Mouse (Mus musculus) liver, adult 2 months (tissue): ENCODE results near the gene Slc5a5. TPM values are rescaled to one million over a fixed set of nuclear protein-coding genes. Genes with fewer than 3 reads are reported as not detected.

Experiments
- DNase-seq: peaks from one replicate; pipeline ENCODE4 v3.0.0-alpha.2; 2011; ENCODE audit warnings: low read depth, low spot score; ENCODE audit errors: extremely low read depth
- H3K27ac ChIP-seq: fragments of 200-500 bp; replicated peaks from 2 replicates; pipeline ENCODE4 v1.5.1; 2012; ENCODE audit warnings: low read depth, mild to moderate bottlenecking, control low read depth, inconsistent platforms, low read length; ENCODE audit not compliant: insufficient read depth
- H3K27me3 ChIP-seq: fragments of 200-500 bp; 2 replicates; pipeline ENCODE4 v1.6.1; 2012; ENCODE audit warnings: mild to moderate bottlenecking, moderate library complexity, low read length, inconsistent platforms; ENCODE audit not compliant: control insufficient read depth, insufficient read depth
- H3K36me3 ChIP-seq: fragments of 200-500 bp; 2 replicates; pipeline ENCODE4 v1.6.1; 2012; ENCODE audit warnings: low read length, inconsistent platforms; ENCODE audit not compliant: control insufficient read depth, insufficient read depth
- H3K4me1 ChIP-seq: fragments of 200-500 bp; 2 replicates; pipeline ENCODE4 v1.6.1; 2011; ENCODE audit warnings: low read length; ENCODE audit not compliant: control insufficient read depth, insufficient read depth
- H3K4me3 ChIP-seq: fragments of 200-500 bp; 2 replicates; pipeline ENCODE4 v1.5.1; 2011; ENCODE audit warnings: low read depth, mild to moderate bottlenecking, control low read depth, low read length, moderate library complexity; ENCODE audit not compliant: insufficient read depth
- H3K79me2 ChIP-seq: fragments of 200-500 bp; 2 replicates; pipeline ENCODE4 v1.6.1; 2012; ENCODE audit warnings: inconsistent platforms, mild to moderate bottlenecking, low read length, moderate library complexity; ENCODE audit not compliant: control insufficient read depth, insufficient read depth
- H3K9ac ChIP-seq: fragments of 200-500 bp; 2 replicates; pipeline ENCODE4 v1.6.1; 2012; ENCODE audit warnings: low read depth, mild to moderate bottlenecking, control low read depth, inconsistent platforms, low read length
- CTCF ChIP-seq: fragments of 200-500 bp; IDR thresholded peaks from 2 replicates; pipeline ENCODE4 v1.5.1; 2011; ENCODE audit warnings: low read depth, low read length, control low read depth
- POLR2A ChIP-seq: fragments of 200-500 bp; IDR thresholded peaks from 2 replicates; pipeline ENCODE4 v1.6.1; 2011; ENCODE audit warnings: low read length, control low read depth; ENCODE audit not compliant: insufficient read depth; ENCODE audit errors: extremely low read depth
- WGBS: fragments of 180-500 bp; shearing (Covaris S2); methylation state at CpG from one replicate; pipeline ENCODE4 v1.1.7; 2018; 5-methylcytosine and 5-hydroxymethylcytosine counted together
- polyA plus RNA-seq: library from polyadenylated mRNA; depleted of rRNA; stranded (reverse); fragments of >200 nt; gene quantifications from 2 replicates; pipeline ENCODE4 v1.2.3, GENCODE M21; 2012
- total RNA-seq: library from RNA; depleted of rRNA; stranded (reverse); fragments of >200 nt; gene quantifications from 2 replicates; pipeline ENCODE4 v1.2.3, GENCODE M21; 2014

The Slc5a5 gene
- total and polyA plus RNA-seq, 2 experiments = not detected

DNA sequence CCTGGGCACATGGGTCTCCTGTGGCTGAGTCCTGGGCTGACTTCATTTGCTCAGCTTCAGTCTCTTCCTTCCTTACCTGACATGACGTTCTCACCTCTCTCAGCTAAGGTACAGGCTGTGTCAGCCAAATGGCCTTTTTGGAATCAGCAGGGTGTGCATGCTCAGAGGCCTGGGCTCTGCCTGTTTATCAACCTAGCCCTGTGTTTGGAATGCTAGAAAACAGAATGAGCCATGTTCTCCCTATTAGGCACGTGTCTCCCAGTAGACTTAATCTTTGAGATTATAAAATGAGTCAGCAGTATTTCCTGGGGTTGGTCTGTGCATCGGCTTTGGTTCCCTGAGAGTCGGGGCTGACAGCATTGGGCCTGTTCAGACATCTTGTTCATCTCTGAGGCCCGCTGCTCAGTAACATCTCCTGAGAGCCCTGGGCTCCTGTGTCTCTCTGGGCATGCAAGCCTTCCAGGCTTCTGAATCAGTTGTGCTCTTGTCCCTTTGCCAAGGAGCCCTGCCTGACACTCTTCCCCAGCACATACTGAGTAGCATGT, 36.3 kb upstream of the Slc5a5 start:
- TF ChIP-seq POLR2A (no peak), CTCF (no peak)
- no peak for DNase-seq
- Histone ChIP-seq H3K27ac (no peak overlapping the region), H3K79me2 (no peaks in the 10 kb centered on the region), H3K27me3 (no peaks in the 10 kb centered on the region), H3K4me3 (no peak overlapping the region), H3K4me1 (no peaks in the 10 kb centered on the region), H3K36me3 (no peaks in the 10 kb centered on the region), H3K9ac (no peak overlapping the region)
- 73% methylated on average over 5 of the region's 5 CpGs for WGBS

DNA sequence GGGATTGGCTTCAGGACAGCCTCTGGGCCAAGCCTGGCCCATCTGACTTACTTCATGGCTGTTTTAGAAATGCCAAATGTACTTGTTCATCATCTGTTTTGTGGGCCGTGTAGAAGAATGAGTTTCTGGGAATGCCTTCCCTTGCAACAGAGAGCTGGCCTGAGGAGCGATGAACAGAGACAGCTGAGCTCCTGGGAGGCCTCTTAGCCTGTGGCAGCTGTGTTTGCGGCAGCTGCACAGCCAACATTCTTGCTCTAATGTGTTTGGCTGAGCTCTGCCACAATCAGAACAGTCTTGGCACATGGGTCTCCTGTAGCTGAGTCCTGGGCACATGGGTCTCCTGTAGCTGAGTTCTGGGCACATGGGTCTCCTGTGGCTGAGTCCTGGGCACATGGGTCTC, 35.5 kb upstream of the Slc5a5 start:
- Histone ChIP-seq H3K79me2 (no peaks in the 10 kb centered on the region), H3K9ac (no peak overlapping the region), H3K4me3 (no peak overlapping the region), H3K27me3 (no peaks in the 10 kb centered on the region), H3K4me1 (no peaks in the 10 kb centered on the region), H3K27ac (no peak overlapping the region), H3K36me3 (no peaks in the 10 kb centered on the region)
- TF ChIP-seq POLR2A (no peak), CTCF (no peak)
- WGBS = 87% methylated on average over 3 of the region's 3 CpGs
- DNase-seq = no peak

DNA sequence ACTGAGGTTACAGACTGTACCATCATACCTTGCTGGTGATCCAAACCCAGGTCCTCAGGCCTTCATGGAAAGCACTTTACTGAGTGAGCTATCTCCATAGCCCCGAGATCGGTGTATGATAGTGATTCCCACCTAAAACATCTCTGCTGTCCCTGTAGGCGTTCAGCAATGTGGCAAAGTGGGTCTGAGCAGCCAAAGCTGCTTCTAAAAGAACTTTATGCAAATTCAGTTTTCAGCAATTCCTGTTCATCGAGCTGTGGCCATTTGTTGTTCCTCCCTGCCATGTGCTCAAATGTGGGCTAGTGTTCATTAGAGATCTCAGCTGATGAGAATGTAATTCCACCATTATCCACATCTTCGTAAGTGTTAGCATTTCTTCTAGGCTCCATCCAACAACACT, 33.8 kb upstream of the Slc5a5 start:
- no peak for DNase-seq
- 80% methylated on average over 5 of the region's 5 CpGs for WGBS
- no peak for TF ChIP-seq POLR2A
- no peak for TF ChIP-seq CTCF

DNA sequence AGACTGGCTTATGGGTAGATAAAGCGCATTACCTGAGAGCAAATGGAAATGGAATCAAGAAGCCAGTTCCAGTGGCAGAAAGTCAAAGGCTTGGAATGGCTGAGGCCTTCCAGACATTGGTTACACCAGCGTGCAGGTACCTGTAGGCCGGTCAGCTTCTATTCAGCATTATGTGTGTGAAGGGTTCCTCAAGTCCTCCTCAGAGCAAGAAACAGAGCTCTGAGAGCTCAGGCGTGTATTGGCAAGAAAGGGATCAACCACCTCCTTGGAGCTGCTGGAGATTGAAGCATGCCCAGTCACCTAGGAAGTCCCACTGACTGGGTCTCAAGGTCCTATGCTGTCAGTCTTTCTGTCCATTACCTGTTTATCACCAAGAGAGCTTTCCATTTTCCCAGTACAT, 33.2 kb upstream of the Slc5a5 start:
- Histone ChIP-seq H3K79me2 (no peaks in the 10 kb centered on the region), H3K36me3 (no peaks in the 10 kb centered on the region), H3K27ac (no peak overlapping the region), H3K27me3 (no peaks in the 10 kb centered on the region), H3K4me3 (no peak overlapping the region), H3K9ac (no peak overlapping the region), H3K4me1 (no peaks in the 10 kb centered on the region)
- 92% methylated on average over 4 of the region's 4 CpGs for WGBS
- no peak for DNase-seq
- no peak for TF ChIP-seq POLR2A
- TF ChIP-seq CTCF = no peak

More for the DNA sequence above, 33.8 kb upstream of the Slc5a5 start:
- Histone ChIP-seq H3K9ac (no peak overlapping the region), H3K79me2 (no peaks in the 10 kb centered on the region), H3K27ac (no peak overlapping the region), H3K27me3 (no peaks in the 10 kb centered on the region), H3K36me3 (no peaks in the 10 kb centered on the region), H3K4me1 (no peaks in the 10 kb centered on the region), H3K4me3 (no peak overlapping the region)

DNA sequence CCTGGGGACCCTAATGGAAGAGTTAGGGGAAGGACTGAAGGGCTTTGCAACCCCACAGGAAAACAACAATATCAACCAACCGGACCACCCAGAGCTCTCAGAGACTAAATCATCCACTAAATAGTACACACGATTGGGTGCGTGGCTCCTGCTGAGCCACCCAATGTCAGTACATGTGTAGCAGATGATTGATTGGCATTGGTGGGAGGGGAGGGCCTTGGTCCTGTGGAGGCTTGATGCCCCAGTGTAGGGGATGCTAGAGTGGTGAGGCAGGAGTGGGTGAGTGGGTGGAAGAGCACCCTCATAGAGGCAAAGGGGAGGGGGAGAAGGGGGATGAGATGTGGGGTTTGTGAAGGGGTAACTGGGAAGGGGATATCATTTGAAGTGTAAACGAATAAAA, 31.6 kb upstream of the Slc5a5 start:
- no peaks in the 10 kb centered on the region for H3K27me3 ChIP-seq
- WGBS = 83% methylated on average over 4 of the region's 4 CpGs
- H3K4me3 ChIP-seq = no peak overlapping the region
- no peaks in the 10 kb centered on the region for H3K4me1 ChIP-seq
- H3K27ac ChIP-seq = no peak overlapping the region
- no peak for DNase-seq
- no peak overlapping the region for H3K9ac ChIP-seq
- no peaks in the 10 kb centered on the region for H3K79me2 ChIP-seq
- H3K36me3 ChIP-seq = no peaks in the 10 kb centered on the region
- TF ChIP-seq CTCF (no peak), POLR2A (no peak)

DNA sequence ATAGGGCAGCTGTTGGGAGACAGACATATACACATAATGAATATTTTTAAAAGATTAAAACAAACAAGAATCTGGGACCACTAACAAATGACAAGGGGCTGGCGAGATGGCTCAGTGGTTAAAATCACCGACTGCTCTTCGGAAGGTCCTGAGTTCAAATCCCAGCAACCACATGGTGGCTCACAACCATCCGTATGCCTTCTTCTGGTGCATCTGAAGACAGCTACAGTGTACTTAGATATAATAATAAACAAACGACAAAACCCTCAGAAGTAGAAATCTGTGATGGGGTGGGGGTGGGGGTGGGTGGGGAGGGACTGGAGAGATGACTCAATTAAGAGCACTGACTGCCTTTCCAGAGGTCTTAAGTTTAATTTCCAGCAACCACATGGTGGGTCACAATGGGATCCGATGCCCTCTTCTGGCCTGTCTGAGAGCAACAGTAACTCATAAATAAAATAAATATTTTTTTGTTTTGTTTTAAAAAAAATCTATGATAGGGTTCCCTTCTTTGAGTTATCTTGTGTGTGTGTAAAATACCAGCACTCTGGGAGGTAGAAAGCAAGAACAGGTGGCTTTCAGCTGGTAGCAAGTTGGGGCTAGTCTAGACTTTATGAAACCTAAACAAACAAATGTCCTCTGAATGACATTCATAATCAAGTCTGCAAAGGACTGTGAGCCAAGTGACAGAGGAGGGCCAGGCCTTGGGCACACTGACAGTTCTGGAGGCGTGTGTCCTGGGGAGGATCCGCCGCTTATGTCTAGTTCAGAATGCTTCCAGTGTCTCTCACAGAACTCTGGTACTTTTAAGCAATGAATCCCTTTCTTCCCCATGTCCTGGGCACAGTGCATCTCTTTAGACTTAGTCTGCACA, 27.7 kb upstream of the Slc5a5 start:
- no peaks in the 10 kb centered on the region for H3K4me1 ChIP-seq
- H3K36me3 ChIP-seq = no peaks in the 10 kb centered on the region
- no peaks in the 10 kb centered on the region for H3K27me3 ChIP-seq
- no peak overlapping the region for H3K9ac ChIP-seq
- TF ChIP-seq POLR2A (no peak), CTCF (no peak)
- DNase-seq = no peak
- H3K79me2 ChIP-seq = no peaks in the 10 kb centered on the region
- no peak overlapping the region for H3K27ac ChIP-seq
- 83% methylated on average over 9 of the region's 9 CpGs for WGBS
- H3K4me3 ChIP-seq = no peak overlapping the region
